Mouse (Mus musculus) bone marrow, adult 2 months (tissue): ENCODE data around the gene Gsto1.

Experiments
- CTCF ChIP-seq: fragments of 200-500 bp; IDR thresholded peaks from 2 replicates; pipeline ENCODE4 v1.5.1; 2011; ENCODE audit warnings: low read length, control low read depth; ENCODE audit not compliant: control insufficient read depth, insufficient read depth
- POLR2A ChIP-seq: fragments of 200-500 bp; IDR thresholded peaks from 2 replicates; pipeline ENCODE4 v1.6.1; 2011; ENCODE audit warnings: low read depth, mild to moderate bottlenecking, control low read depth, low read length, borderline replicate concordance; ENCODE audit not compliant: control insufficient read depth

DNA sequence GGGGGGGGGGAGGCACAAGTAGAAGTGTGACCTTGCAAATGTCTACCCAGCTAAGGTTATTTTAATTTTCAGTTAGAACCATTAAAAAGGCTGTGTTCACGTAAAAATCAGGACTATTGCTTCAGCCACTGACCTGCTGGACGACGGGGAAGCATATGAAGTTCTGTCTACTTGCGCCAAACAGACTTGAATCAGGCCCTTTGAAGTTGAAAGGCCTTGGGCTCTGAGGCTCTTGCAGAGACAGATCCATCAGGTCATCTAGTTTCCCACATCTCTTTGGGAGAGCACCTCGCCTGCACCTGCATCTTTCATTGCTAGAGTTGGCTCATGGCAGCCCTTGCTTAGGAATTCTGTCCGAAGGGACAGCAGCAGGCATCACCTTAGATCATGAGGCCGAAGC lies 58.6 kb downstream of the Gsto1 start:
- TF ChIP-seq POLR2A (no peak), CTCF (no peak)
